Mouse (Mus musculus) right cerebral cortex, postnatal 10 days (tissue): Measurements from ENCODE around the gene Btbd35f10.
"Not testable (repeated sequence)": the region's sequence is repeated elsewhere in the genome, so short reads cannot be mapped to it uniquely, and the experiment has no call there.

Experiments used
- DNase-seq, 2 experiments: peaks; one replicate each; pipeline ENCODE4 v3.0.0; 2021; ENCODE audit warnings: low spot score in 2 of 2

Btbd35f10 gene

GRCm38 (mm10) chrX:3752785-3753184 lies at the start of gene Btbd35f10:
Gene Btbd35f10, minus strand, starts transcription at chrX:3752885.
- DNase-seq = not testable (repeated sequence)
